Mouse (Mus musculus) midbrain, postnatal 0 days (tissue): ENCODE results near the gene Zfp534. TPM values are rescaled to one million over a fixed set of nuclear protein-coding genes. Genes with fewer than 3 reads are reported as not detected.

Experiments used
- polyA plus RNA-seq: library from polyadenylated mRNA; unstranded; fragments of >200 nt; fragmentation: Nextera tagmentation; extraction: Ambion mirVana; gene quantifications from 2 replicates; pipeline ENCODE4 v1.2.1, GENCODE M21; 2015
- total RNA-seq: library from RNA; depleted of rRNA; stranded (reverse); fragments of >200 nt; gene quantifications from 2 replicates; pipeline ENCODE4 v1.2.3, GENCODE M21; 2014; rRNA removed

The Zfp534 gene
- total and polyA plus RNA-seq, 2 experiments from 2014 or later = not detected

Other genes starting within 250 kb of the Zfp534 start
- gene Zfp982, start 210.1 kb downstream of the Zfp534 start, total RNA-seq = 3.3 and 8.1 TPM in 2 replicates
- gene Zfp982, start 210.1 kb downstream of the Zfp534 start, polyA plus RNA-seq = 3.7 and 4.1 TPM in 2 replicates
- 1.4 and 2.1 TPM in 2 replicates for gene Gm16503, start 162.3 kb downstream of the Zfp534 start, total RNA-seq
- gene Gm16503, start 162.3 kb downstream of the Zfp534 start, polyA plus RNA-seq = 0.43 and 0.58 TPM in 2 replicates
- gene Zfp985, start 149.3 kb downstream of the Zfp534 start, total RNA-seq = 0.11 TPM in 1 of 2 replicates, not detected in the other
- 0.14 and 0.17 TPM in 2 replicates for gene Zfp985, start 149.3 kb downstream of the Zfp534 start, polyA plus RNA-seq
- 1.6 and 2.1 TPM in 2 replicates for gene Zfp979, start 60.0 kb downstream of the Zfp534 start, total RNA-seq
- gene Zfp979, start 60.0 kb downstream of the Zfp534 start, polyA plus RNA-seq = 2.0 and 3.0 TPM in 2 replicates
- gene Zfp984, start 107.2 kb upstream of the Zfp534 start, total RNA-seq = 3.1 and 3.7 TPM in 2 replicates
- gene Zfp984, start 107.2 kb upstream of the Zfp534 start, polyA plus RNA-seq = 3.1 and 3.3 TPM in 2 replicates
- gene Zfp933, start 145.8 kb upstream of the Zfp534 start, total RNA-seq = 11.2 and 12.9 TPM in 2 replicates
- 4.2 and 5.5 TPM in 2 replicates for gene Zfp933, start 145.8 kb upstream of the Zfp534 start, polyA plus RNA-seq
- gene Miip, start 166.3 kb upstream of the Zfp534 start, total RNA-seq = 24.1 and 36.5 TPM in 2 replicates
- 29.2 and 37.3 TPM in 2 replicates for gene Miip, start 166.3 kb upstream of the Zfp534 start, polyA plus RNA-seq
- 5.0 and 5.1 TPM in 2 replicates for gene Fv1, start 166.4 kb upstream of the Zfp534 start, total RNA-seq
- 3.1 and 3.4 TPM in 2 replicates for gene Fv1, start 166.4 kb upstream of the Zfp534 start, polyA plus RNA-seq
- gene Mfn2, start 202.2 kb upstream of the Zfp534 start, total RNA-seq = 92.3 and 97.7 TPM in 2 replicates
- gene Mfn2, start 202.2 kb upstream of the Zfp534 start, polyA plus RNA-seq = 96.9 and 99.0 TPM in 2 replicates
- gene Plod1, start 234.2 kb upstream of the Zfp534 start, total RNA-seq = 25.1 and 26.1 TPM in 2 replicates
- 20.0 and 20.2 TPM in 2 replicates for gene Plod1, start 234.2 kb upstream of the Zfp534 start, polyA plus RNA-seq
- 56.8 and 68.3 TPM in 2 replicates for gene 2510039O18Rik, start 238.3 kb upstream of the Zfp534 start, total RNA-seq
- 10.6 and 12.3 TPM in 2 replicates for gene 2510039O18Rik, start 238.3 kb upstream of the Zfp534 start, polyA plus RNA-seq